Mouse (Mus musculus) liver, adult 2 months (tissue): ENCODE measurements at regions not wholly inside any gene's neighbourhood (a gene's known extent, or its start where the extent isn't known, plus 50 kb on each side); places are given as distances from the start of the nearest gene placed in this dataset.

ENCODE experiments used
- DNase-seq: peaks from one replicate; pipeline ENCODE4 v3.0.0-alpha.2; 2011; ENCODE audit warnings: low read depth, low spot score; ENCODE audit errors: extremely low read depth
- H3K27ac ChIP-seq: fragments of 200-500 bp; replicated peaks from 2 replicates; pipeline ENCODE4 v1.5.1; 2012; ENCODE audit warnings: low read depth, mild to moderate bottlenecking, control low read depth, inconsistent platforms, low read length; ENCODE audit not compliant: insufficient read depth
- H3K27me3 ChIP-seq: fragments of 200-500 bp; 2 replicates; pipeline ENCODE4 v1.6.1; 2012; ENCODE audit warnings: mild to moderate bottlenecking, moderate library complexity, low read length, inconsistent platforms; ENCODE audit not compliant: control insufficient read depth, insufficient read depth
- H3K36me3 ChIP-seq: fragments of 200-500 bp; 2 replicates; pipeline ENCODE4 v1.6.1; 2012; ENCODE audit warnings: low read length, inconsistent platforms; ENCODE audit not compliant: control insufficient read depth, insufficient read depth
- H3K4me1 ChIP-seq: fragments of 200-500 bp; 2 replicates; pipeline ENCODE4 v1.6.1; 2011; ENCODE audit warnings: low read length; ENCODE audit not compliant: control insufficient read depth, insufficient read depth
- H3K4me3 ChIP-seq: fragments of 200-500 bp; 2 replicates; pipeline ENCODE4 v1.5.1; 2011; ENCODE audit warnings: low read depth, mild to moderate bottlenecking, control low read depth, low read length, moderate library complexity; ENCODE audit not compliant: insufficient read depth
- H3K79me2 ChIP-seq: fragments of 200-500 bp; 2 replicates; pipeline ENCODE4 v1.6.1; 2012; ENCODE audit warnings: inconsistent platforms, mild to moderate bottlenecking, low read length, moderate library complexity; ENCODE audit not compliant: control insufficient read depth, insufficient read depth
- H3K9ac ChIP-seq: fragments of 200-500 bp; 2 replicates; pipeline ENCODE4 v1.6.1; 2012; ENCODE audit warnings: low read depth, mild to moderate bottlenecking, control low read depth, inconsistent platforms, low read length
- CTCF ChIP-seq: fragments of 200-500 bp; IDR thresholded peaks from 2 replicates; pipeline ENCODE4 v1.5.1; 2011; ENCODE audit warnings: low read depth, low read length, control low read depth
- POLR2A ChIP-seq: fragments of 200-500 bp; IDR thresholded peaks from 2 replicates; pipeline ENCODE4 v1.6.1; 2011; ENCODE audit warnings: low read length, control low read depth; ENCODE audit not compliant: insufficient read depth; ENCODE audit errors: extremely low read depth
- WGBS: fragments of 180-500 bp; shearing (Covaris S2); methylation state at CpG from one replicate; pipeline ENCODE4 v1.1.7; 2018; 5-methylcytosine and 5-hydroxymethylcytosine counted together

DNA sequence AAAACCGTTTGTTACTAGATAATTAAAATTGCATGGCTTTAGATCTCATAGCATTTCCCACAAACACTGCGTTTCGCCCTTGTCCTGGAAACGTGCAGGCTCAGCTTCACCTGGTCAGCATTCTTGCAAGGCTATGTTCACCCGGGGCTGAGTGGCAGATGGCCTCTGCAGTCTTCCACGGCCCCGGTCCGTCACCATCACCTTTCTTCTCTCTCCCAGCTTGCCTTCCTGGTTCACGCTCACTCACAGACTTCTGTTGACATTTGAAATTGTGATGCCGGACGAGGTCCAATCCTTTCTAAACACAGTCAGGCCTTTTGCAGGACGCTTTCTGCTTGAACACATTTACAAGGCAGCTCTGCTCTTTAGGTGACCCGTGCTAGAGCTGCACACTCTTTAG is 219.3 kb upstream of the Cwc22 start:
- no peaks in the 10 kb centered on the region for H3K79me2 ChIP-seq
- DNase-seq = no peak
- 65% methylated on average over 13 of the region's 13 CpGs for WGBS
- H3K27ac ChIP-seq = no peak overlapping the region
- no peak overlapping the region for H3K4me3 ChIP-seq
- no peak for TF ChIP-seq POLR2A
- TF ChIP-seq CTCF = no peak
- no peak overlapping the region for H3K9ac ChIP-seq
- H3K36me3 ChIP-seq = no peaks in the 10 kb centered on the region
- H3K27me3 ChIP-seq = no peaks in the 10 kb centered on the region
- H3K4me1 ChIP-seq = no peaks in the 10 kb centered on the region

DNA sequence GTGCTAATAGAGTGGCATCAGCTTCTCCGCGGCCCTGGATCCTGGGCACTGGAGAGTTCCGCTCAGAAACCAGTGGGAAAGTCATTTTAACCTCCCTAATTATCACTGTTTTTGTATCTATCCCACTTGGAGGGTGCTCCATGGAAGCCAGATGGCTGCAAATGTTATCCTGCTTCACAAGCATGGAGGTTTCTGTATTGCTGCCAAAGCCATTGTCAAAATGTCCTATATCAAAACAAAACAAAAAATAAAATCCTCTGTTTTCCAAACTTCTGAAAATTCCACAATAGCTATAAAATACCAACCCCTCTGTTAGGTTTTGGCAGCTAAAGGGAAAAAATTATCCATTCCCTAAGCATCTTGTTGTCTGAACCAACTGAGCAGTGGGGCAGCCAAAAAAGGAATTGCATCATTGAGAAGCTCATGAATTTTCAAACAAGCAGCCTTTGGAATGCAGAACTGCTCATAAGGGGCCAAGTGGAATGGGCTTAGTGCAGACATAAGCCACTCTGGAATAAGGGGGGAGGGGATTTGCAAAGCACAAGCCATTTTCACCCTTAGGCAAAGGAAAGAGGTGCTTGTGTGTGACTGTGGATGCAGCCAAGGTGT is 213.8 kb upstream of the Cwc22 start:
- Histone ChIP-seq H3K27me3 (no peaks in the 10 kb centered on the region), H3K36me3 (no peaks in the 10 kb centered on the region), H3K79me2 (no peaks in the 10 kb centered on the region), H3K4me3 (no peak overlapping the region), H3K9ac (no peak overlapping the region), H3K27ac (no peak overlapping the region), H3K4me1 (no peaks in the 10 kb centered on the region)
- 75% methylated on average over 3 of the region's 3 CpGs for WGBS
- DNase-seq = no peak
- no peak for TF ChIP-seq POLR2A
- TF ChIP-seq CTCF = no peak

DNA sequence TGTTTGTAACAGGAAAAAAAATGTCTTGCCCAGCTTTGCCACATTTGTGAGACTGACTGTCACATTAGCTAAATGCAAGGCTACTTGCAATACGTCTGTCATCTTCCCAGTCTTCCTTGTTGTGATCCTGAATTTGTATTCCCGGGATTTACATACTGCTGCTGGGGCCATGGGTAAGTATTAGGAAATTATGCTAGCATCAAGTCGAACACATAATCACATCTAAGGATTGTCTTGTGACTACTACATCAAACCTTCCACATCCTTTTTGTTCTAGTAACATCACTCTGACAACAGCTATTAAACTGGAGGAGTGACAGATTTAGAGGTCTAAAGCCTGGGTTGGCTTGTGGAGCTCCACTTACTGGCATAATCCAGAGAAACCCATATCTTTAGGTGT is 164.2 kb upstream of the Cwc22 start:
- Histone ChIP-seq H3K27me3 (no peaks in the 10 kb centered on the region), H3K9ac (no peak overlapping the region), H3K36me3 (no peaks in the 10 kb centered on the region), H3K4me3 (no peak overlapping the region), H3K79me2 (no peaks in the 10 kb centered on the region), H3K4me1 (no peaks in the 10 kb centered on the region), H3K27ac (no peak overlapping the region)
- TF ChIP-seq POLR2A (no peak), CTCF (no peak)
- 77% methylated on average over 3 of the region's 3 CpGs for WGBS
- DNase-seq = no peak

DNA sequence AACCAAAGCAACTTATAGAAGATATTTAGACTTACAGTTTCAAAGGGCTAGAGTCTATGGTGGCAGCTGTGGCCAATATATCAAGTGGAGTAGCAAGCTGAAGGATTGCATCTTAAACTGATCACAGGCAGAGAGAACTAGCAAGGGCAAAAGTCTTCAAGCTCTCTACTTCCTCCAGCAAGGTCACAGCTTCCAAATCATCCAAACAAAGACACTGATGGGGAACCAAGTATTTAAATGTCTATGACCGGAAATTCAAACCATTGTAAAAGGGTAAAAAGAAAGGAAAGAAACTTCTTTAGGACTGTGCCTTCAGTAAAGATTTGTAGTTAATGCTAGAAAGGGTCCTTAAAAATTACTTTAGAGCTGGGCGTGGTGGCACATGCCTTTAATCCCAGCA is 149.4 kb upstream of the Cwc22 start:
- H3K79me2 ChIP-seq = no peaks in the 10 kb centered on the region
- H3K4me3 ChIP-seq = no peak overlapping the region
- no peaks in the 10 kb centered on the region for H3K4me1 ChIP-seq
- no peaks in the 10 kb centered on the region for H3K27me3 ChIP-seq
- no peak overlapping the region for H3K27ac ChIP-seq
- DNase-seq = no peak
- H3K9ac ChIP-seq = no peak overlapping the region
- 93% methylated on average over 2 of the region's 2 CpGs for WGBS
- H3K36me3 ChIP-seq = no peaks in the 10 kb centered on the region
- TF ChIP-seq CTCF (no peak), POLR2A (no peak)

DNA sequence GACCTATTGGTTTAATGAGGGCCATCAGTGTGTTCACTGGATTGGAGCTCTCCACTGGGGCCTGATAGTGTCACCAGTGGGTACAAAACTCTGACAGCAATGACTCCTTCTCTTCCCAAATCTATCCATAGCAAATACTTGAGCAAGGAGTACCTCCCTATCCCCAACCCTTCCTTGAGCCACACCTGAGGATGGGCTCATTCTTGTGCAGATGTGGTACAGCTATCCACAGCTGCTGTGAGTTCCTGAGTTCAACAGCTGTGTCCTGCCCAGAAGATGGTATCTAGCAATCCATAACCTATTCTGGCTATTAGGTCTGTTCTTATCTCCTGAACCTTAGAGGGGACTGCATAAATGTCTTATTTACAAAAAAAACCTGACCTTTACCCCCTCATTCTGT is 148.7 kb upstream of the Cwc22 start:
- Histone ChIP-seq H3K4me3 (no peak overlapping the region), H3K27me3 (no peaks in the 10 kb centered on the region), H3K79me2 (no peaks in the 10 kb centered on the region), H3K27ac (no peak overlapping the region), H3K36me3 (no peaks in the 10 kb centered on the region), H3K9ac (no peak overlapping the region), H3K4me1 (no peaks in the 10 kb centered on the region)
- TF ChIP-seq POLR2A = no peak
- no peak for TF ChIP-seq CTCF
- no peak for DNase-seq

DNA sequence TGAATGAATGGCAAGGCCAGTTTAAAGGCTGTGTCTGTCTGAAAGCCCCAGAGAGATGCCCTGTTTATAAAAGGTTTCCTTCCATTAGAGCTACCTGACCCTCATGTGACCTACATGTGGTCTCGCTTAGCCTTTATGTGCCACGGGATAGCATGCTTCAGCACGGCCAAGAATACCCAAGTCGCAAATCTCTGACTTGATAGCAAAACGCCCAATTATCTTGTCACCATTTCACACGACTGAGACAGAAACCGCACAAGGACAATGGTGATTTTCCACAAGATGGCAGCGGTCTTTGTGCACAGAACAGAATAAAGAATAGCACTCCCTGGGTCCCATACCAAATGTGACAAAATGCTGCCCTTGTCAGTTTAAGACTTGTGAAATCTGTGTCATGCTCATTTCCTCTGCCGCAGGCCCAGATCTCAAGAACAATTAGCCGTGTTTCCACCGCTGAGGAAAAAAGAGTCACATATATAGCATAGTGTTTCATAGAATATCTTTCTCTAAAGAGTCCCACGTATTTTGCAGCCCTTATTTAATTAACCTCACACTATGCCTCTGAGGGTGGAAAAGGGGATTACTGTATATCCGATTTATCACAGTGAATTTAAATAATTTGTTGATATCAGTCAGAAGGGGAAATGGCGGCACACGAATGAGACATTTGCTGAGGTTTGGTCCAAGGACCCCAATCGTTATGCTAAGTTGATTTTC is 118.3 kb upstream of the Cwc22 start:
- DNase-seq = no peak
- no peak for TF ChIP-seq CTCF
- no peak for TF ChIP-seq POLR2A
- 83% methylated on average over 16 of the region's 16 CpGs for WGBS

More for the DNA sequence above, 118.3 kb upstream of the Cwc22 start:
- Histone ChIP-seq H3K4me1 (no peaks in the 10 kb centered on the region), H3K4me3 (no peak overlapping the region), H3K36me3 (no peaks in the 10 kb centered on the region), H3K9ac (no peak overlapping the region), H3K27ac (no peak overlapping the region), H3K27me3 (0 out of 2 replicates have a peak, but pooled peaks cover 2% of the 10 kb centered on the region), H3K79me2 (no peaks in the 10 kb centered on the region)
